Mouse (Mus musculus) adrenal gland, postnatal 4 days (tissue): ENCODE measurements around the gene Il24. TPM values are rescaled to one million over a fixed set of nuclear protein-coding genes. Genes with fewer than 3 reads are reported as not detected.

Experiments used
- DNase-seq, 2 experiments: peaks; one replicate each; pipeline ENCODE4 v3.0.0; 2021 to 2022; ENCODE audit warnings: low spot score in 2 of 2, mixed read lengths in 2 of 2
- long read RNA-seq, 2 experiments: library from polyadenylated mRNA; stranded (forward); transcript quantifications; one replicate each; pipeline ENCODE4 v2.0.0; 2021
- total RNA-seq, 2 experiments: library from RNA; stranded (reverse); gene quantifications; 2 replicates each; pipeline ENCODE4 v1.2.3; 2021

Il24 gene
- not detected for total RNA-seq
- long read RNA-seq, experiment 1 = 0 reads
- long read RNA-seq, experiment 2 = 0 reads

- no peak for DNase-seq
Observed at GRCm38 (mm10) chr1:130887354-130887753, at the start of gene Il24. Gene Il24 (minus strand): TSS chr1:130887454.

GRCm38 (mm10) chr1:130936351-130936750 lies 49.1 kb upstream of the Il24 start:
- no peak for DNase-seq

- DNase-seq = no peak
Observed at GRCm38 (mm10) chr1:130926484-130926883, 39.2 kb upstream of the Il24 start.

DNA sequence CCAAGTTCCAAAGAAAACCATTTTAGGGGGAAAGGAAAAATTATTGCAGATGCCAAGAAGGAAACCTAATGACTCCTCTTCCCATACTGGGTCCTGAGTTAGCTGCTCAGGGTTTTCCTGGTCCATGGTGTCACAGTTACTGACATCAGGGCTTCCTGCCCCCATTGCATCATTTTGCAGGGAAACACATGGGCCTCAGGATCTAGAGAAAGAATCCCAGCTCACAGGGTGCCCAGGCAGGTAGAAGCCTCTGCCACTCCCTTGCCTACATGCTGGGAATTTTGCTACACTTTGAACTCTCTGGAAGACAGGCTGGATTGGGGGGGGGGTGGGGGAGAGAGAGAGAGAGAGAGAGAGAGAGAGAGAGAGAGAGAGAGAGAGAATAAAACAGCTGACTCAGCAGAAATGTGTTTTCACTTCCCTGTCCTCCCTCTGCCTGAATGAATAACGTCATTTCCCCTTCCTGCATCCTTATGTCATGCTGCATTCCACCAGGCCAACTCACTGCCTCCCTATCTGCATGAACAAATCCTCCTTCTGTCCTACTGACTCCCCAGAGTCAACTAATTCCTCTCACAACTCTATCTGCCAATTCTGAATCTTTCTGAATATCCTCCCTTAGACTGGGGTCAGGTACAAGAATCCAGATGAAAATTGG lies 31.2 kb upstream of the Il24 start:
- no peak for DNase-seq

- no peak for DNase-seq
Observed at GRCm38 (mm10) chr1:130911401-130912010, 24.3 kb upstream of the Il24 start, which contains the start of gene Il20. Gene Il20 (minus strand): TSS chr1:130911451.

- DNase-seq = no peak
Observed at GRCm38 (mm10) chr1:130902505-130902904, 15.3 kb upstream of the Il24 start.

DNA sequence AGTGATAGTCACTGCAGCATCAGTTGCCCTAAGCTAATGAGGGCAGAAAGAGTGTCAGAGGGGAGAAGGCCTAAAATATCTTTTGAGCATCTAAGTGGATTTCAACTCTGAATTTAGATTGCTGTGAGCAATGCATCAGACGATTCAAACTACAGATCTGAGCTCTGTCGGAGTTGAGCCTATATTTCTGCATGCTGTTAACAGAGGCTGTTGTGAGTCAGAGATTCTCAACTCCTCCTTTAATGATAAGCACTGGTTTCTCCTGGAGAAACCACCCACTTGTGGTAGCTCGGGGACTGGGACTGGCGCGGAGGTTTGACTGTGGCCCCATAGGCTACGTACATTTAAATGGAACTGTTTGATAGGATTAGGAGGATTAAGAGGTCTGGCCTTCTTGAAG lies 7.2 kb upstream of the Il24 start:
- DNase-seq = no peak

- no peak for DNase-seq
Observed at GRCm38 (mm10) chr1:130893329-130894040, 6.2 kb upstream of the Il24 start.

DNA sequence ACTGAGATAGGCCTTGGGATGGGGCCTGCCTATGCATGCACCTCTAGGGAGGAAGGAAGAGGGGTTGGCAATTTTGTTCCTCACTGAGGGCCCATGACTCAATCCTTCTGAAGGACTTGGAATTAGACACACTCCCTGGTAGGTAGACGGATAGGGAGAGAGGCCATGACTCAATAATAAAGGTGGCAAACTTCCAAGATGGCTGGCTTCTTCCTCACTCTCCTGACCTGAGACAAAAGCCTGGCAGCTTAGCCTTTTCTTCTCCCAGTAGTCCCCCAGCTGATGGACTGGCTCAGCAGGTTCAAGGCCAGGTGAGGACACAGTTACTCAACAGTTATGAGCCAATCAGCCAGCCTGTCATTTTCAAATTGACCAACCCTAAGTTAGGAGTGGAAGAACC lies 5.2 kb upstream of the Il24 start:
- peak in 1 of 2 experiments; percentile 18 for DNase-seq

DNA sequence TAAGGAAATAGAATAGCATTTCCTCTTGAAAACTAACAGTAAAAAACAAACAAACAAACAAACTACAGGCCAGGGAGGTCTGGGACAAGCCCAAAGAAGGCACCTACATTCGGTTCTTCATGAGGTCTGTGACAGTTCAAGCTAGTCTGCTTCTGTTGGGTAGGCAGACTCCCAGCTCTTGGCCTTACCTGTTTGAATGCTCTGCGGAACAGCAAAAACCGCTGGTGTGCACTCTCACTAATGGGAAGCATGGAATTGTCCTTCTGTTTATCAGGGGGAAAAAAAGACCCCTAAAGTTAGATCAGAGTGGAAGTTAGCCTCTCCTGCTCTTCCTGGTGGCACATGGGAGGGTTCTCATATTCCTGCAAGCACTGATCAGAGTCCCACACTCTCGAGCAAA lies 4.1 kb downstream of the Il24 start:
- no peak for DNase-seq

GRCm38 (mm10) chr1:130879927-130880326 lies 7.3 kb downstream of the Il24 start:
- no peak for DNase-seq

GRCm38 (mm10) chr1:130877889-130878614 lies 9.2 kb downstream of the Il24 start:
- no peak for DNase-seq

GRCm38 (mm10) chr1:130876931-130877509 lies 10.2 kb downstream of the Il24 start:
- DNase-seq = no peak

DNA sequence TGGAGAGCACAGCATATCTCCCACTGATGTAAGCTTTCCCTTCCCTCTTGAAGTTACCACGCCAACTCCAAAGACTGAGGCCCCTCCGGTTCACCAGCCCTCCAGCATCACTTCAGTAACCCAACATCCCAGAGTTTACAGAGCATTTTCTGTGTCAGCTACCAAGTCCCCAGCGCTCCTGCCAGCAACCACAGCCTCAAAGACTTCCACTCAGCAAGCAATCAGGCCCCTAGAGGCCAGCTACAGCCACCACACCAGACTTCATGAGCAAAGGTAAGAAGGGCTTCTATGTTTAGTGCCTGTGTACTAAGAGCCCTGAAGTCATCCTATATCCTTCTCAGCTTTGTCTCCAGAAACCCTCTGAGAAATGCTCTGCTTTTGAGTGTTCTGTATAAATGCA lies 11.3 kb downstream of the Il24 start:
- no peak for DNase-seq

- peak in 1 of 2 experiments; percentile 22 for DNase-seq
Observed at GRCm38 (mm10) chr1:130875139-130875538, 12.1 kb downstream of the Il24 start.

DNA sequence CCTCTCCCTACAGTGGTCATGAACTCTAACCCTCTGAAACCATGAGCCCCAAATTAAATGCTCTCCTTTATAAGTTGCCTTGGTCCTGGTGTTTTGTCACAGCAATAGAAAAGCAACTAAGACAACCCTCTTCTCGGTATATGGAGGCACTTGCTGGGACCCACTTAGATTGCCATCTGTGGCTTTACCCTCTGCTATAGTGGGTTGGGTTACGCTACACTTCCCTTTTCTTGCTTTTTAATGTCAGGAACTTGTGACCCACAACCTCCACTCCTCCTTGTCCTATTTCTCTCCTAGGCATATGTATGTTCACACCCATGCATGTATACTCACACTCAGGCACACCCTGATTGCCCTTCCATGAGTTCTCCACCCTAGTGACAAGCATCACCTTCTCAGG lies 14.3 kb downstream of the Il24 start:
- DNase-seq = no peak

DNA sequence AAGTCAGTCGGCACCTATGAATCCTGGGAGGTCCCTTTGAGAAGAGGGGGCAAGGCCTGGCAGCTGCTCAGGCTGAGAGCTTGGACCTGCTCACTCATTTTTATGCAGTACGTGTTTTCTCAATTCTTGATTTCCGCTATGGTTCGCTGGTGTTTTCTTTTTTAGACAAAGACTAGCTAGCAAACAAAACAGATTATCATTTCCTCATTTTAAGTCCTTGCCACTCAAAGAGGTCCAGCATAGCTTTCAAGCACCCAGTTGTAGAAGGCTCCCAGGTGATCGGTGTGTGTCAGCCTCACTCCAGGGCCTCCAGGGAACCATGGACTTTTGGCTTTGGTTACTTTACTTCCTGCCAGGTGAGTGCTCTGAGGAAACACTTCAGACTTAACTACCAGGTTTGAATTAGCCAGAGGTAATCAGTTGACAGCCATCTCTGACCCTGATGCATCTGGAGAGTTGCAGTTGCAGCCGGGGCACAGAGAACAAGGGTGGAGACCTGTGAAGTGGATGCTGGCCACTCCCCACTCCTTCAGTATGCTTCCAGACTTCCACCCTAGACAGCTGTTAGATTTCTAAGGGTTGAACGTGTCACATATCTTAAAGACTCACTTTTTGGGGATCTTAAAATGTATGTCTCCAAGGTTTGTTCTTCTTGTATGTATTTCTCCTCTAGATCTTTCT lies 21.6 kb downstream of the Il24 start, which contains the start of gene Fcmr:
Gene Fcmr, plus strand, starts transcription at position 129 of the 681 bp plus-strand sequence.
- DNase-seq = no peak

- DNase-seq = no peak
Observed at GRCm38 (mm10) chr1:130864741-130865140, 22.5 kb downstream of the Il24 start.

GRCm38 (mm10) chr1:130864238-130864637 lies 23.0 kb downstream of the Il24 start:
- no peak for DNase-seq

GRCm38 (mm10) chr1:130857456-130857855 lies 29.8 kb downstream of the Il24 start:
- no peak for DNase-seq

DNA sequence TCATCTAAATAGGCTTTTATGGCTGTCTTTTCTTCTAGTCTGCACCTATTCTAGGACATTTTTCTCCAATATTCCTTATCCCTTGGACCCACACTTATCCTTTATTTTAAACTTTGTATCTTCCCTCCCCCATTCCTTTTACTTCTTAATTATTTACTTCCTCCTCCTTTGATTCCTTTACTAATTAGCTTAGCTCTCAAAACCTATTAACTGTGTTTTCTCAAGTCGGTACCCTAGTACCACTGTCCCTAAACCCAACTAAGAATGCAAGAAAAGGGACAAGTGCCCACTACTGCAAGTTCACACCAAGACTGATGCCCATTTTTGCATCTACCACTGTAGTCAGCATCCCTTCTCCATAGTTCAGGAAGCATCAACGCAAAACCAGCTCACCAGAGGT lies 31.5 kb downstream of the Il24 start:
- DNase-seq = no peak
